ENCODE assay signal across 8 mouse cellular contexts in the genomic region with DNA sequence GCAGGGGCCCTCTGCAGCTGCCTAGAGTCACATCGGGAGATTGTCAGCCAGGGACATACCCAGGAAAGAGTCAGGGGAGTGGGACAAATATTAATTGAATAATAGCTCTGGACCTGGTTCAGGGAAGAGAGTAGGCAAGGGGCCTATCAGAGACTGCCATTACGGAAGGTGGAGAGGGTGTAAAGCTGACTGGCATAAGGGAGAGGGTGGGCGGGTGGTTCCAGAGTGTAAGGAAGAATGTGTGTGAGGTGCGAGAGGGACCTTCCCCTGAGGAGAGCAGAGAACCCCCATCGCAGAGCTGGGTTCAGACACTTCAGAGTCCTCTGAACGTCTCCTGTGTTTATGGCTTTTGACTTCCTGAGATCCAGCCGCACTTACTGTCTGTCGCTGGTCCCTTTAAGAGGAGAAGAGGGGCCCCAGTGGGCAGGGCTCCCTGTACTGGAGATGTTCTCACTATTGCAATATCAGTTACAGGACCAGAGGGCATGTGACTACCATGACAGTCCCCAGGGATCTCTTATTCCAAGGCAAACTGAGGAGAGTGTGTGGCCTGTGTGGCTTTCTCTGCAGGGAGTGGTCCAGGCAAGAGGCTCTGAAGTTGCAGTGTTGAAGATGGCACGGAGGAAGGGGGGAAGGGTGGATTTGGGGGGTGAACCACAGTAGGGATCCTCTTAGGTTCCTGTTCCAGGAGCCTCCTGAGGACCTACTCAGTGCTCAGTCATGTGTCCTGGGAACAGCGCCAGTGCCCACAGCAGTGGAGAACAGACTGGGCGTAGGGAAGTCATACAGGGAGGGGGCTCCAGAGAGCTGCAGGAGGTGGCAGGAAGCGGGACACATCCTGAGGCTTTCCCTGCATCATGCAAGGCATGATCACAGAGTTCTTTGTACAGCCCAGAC. TPM values are rescaled to one million over a fixed set of nuclear protein-coding genes. Genes with fewer than 3 reads are reported as not detected.
DNase-seq lines count a peak whose midpoint lies in the region; ATAC-seq and TF ChIP-seq lines count a peak whose summit lies in the region.

No protein-coding gene starts in this region.

- 0 out of 2 replicates have a peak overlapping the region, but pooled peaks have one; percentile 1 for H3K9ac ChIP-seq in kidney, postnatal 0 days (ENCODE audit: low read depth, low read length)
- no peak overlapping the region; the same call in 1 of the 2 replicates for H3K9ac ChIP-seq in hindbrain, embryonic 16.5 days (ENCODE audit: low read depth, low read length)

- no peak for TF ChIP-seq POLR2A in kidney, adult 2 months (IDR thresholded peaks at IDR 0.05; ENCODE audit: low read depth, low read length)

- peak overlapping the region; percentile 2; the same call in 1 of the 2 replicates for H3K4me2 ChIP-seq in kidney, postnatal 0 days (ENCODE audit: low read length)
- H3K4me2 ChIP-seq in hindbrain, embryonic 16.5 days (ENCODE audit: low read length) = no peak overlapping the region

- no peaks in the 10 kb centered on the region for H3K36me3 ChIP-seq in kidney, postnatal 0 days (ENCODE audit: insufficient read depth, low read length)
- no peaks in the 10 kb centered on the region for H3K36me3 ChIP-seq in kidney, adult 2 months (ENCODE audit: control insufficient read depth, insufficient read depth, low read length)
- no peaks in the 10 kb centered on the region for H3K36me3 ChIP-seq in hindbrain, embryonic 16.5 days (ENCODE audit: control insufficient read depth, insufficient read depth, low read length)

- DNase-seq in adrenal gland, postnatal 14 days = peak; percentile 30
- DNase-seq in adrenal gland, postnatal 25 days = no peak
- peak; percentile 79 for DNase-seq in kidney, postnatal 0 days (ENCODE audit: low spot score)
- no peak for DNase-seq in kidney, adult 2 months
- no peak for DNase-seq in layer of hippocampus, adult 18-20 months (ENCODE audit: low spot score in 2 of 2)
- DNase-seq in kidney, postnatal 14 days = no peak

- no peaks in the 10 kb centered on the region for H3K27me3 ChIP-seq in kidney, postnatal 0 days (ENCODE audit: insufficient read depth, low read length)
- H3K27me3 ChIP-seq in kidney, adult 2 months (replicated peaks; ENCODE audit: control insufficient read depth, insufficient read depth, low read length) = no peaks in the 10 kb centered on the region
- no peaks in the 10 kb centered on the region for H3K27me3 ChIP-seq in hindbrain, embryonic 16.5 days (replicated peaks; ENCODE audit: control insufficient read depth, insufficient read depth, low read length)

- H3K9me3 ChIP-seq in kidney, postnatal 0 days (replicated peaks; ENCODE audit: low read length) = no peaks in the 10 kb centered on the region
- no peaks in the 10 kb centered on the region for H3K9me3 ChIP-seq in hindbrain, embryonic 16.5 days (ENCODE audit: control insufficient read depth, low read length)

- H3K4me3 ChIP-seq in kidney, postnatal 0 days (replicated peaks; ENCODE audit: low read depth, low read length) = no peak overlapping the region
- H3K4me3 ChIP-seq in kidney, adult 2 months (ENCODE audit: insufficient read depth, low read depth, low read length) = no peak overlapping the region
- H3K4me3 ChIP-seq in hindbrain, embryonic 16.5 days (ENCODE audit: low read length) = no peak overlapping the region

- ATAC-seq in kidney, postnatal 0 days (replicated peaks; ENCODE audit: low FRiP score, low read depth) = peak; percentile 31; the same call in 1 of the 2 replicates
- peak; percentile 15; the same call in 1 of the 2 replicates for ATAC-seq in hindbrain, embryonic 16.5 days
- 0 out of 2 replicates have a peak, but pooled peaks have one; percentile 11 for ATAC-seq in megakaryocyte-erythroid progenitor cell, adult 5-6 weeks (replicated peaks; ENCODE audit: low FRiP score, low TSS enrichment, poor library complexity, severe bottlenecking)

- TF ChIP-seq CTCF in kidney, postnatal 0 days (IDR thresholded peaks at IDR 0.05; ENCODE audit: low read depth) = no peak
- TF ChIP-seq CTCF in kidney, adult 2 months (conservative IDR thresholded peaks at IDR 0.05; ENCODE audit: insufficient read depth, insufficient read length, low read depth, low read length) = no peak

- 0 out of 2 replicates have a peak overlapping the region, but pooled peaks have one; percentile 13 for H3K27ac ChIP-seq in kidney, postnatal 0 days
- no peak overlapping the region for H3K27ac ChIP-seq in kidney, adult 2 months (ENCODE audit: insufficient read depth, low read depth, low read length)
- H3K27ac ChIP-seq in hindbrain, embryonic 16.5 days (ENCODE audit: low read depth, low read length) = no peak overlapping the region

- WGBS in kidney, postnatal 0 days = 28% methylated on average over 12 of the region's 12 CpGs
- WGBS in kidney, adult 2 months = 47% methylated on average over 12 of the region's 12 CpGs
- 61% methylated on average over 12 of the region's 12 CpGs for WGBS in hindbrain, embryonic 16.5 days

- H3K4me1 ChIP-seq in kidney, postnatal 0 days (replicated peaks; ENCODE audit: insufficient read depth, low read length) = peaks cover 8% of the 10 kb centered on the region; the same call in 1 of the 2 replicates
- no peaks in the 10 kb centered on the region for H3K4me1 ChIP-seq in kidney, adult 2 months (ENCODE audit: control insufficient read depth, insufficient read depth, low read length)
- no peaks in the 10 kb centered on the region for H3K4me1 ChIP-seq in hindbrain, embryonic 16.5 days (ENCODE audit: control insufficient read depth, insufficient read depth, low read depth, low read length)

RNA-seq across cellular contexts. Expression of a gene that starts 7.2 kb away (rescaled TPM):
- total RNA-seq in adrenal gland, postnatal 14 days (2021) = 0.67 and 1.2 TPM in 2 replicates
- total RNA-seq in adrenal gland, postnatal 25 days (2021) = 0.95 and 1.0 TPM in 2 replicates
- 20.5 and 21.0 TPM in 2 replicates for polyA plus RNA-seq in kidney, postnatal 0 days (2015; fragmentation: Nextera tagmentation; extraction: Ambion mirVana)
- polyA plus RNA-seq in kidney, adult 2 months (2012; rRNA removed) = 43.9 and 48.3 TPM in 2 replicates
- polyA plus RNA-seq in hindbrain, embryonic 16.5 days (2015; fragmentation: Nextera tagmentation; extraction: Ambion mirVana) = 0.43 and 0.80 TPM in 2 replicates
- not detected in 2 replicates for total RNA-seq in megakaryocyte-erythroid progenitor cell, adult 5-6 weeks (2014; fragmentation: Nextera tagmentation)
- total RNA-seq in megakaryocyte-erythroid progenitor cell, adult 5-6 weeks (2017) = not detected in 2 replicates
- total RNA-seq in layer of hippocampus, adult 18-20 months (2021) = not detected

RNA-seq across cellular contexts. Expression of a gene that starts 8.1 kb away (rescaled TPM):
- total RNA-seq in adrenal gland, postnatal 14 days (2021) = 149 and 151 TPM in 2 replicates
- total RNA-seq in adrenal gland, postnatal 25 days (2021) = 218 and 244 TPM in 2 replicates
- 92.7 and 93.0 TPM in 2 replicates for polyA plus RNA-seq in kidney, postnatal 0 days (2015; fragmentation: Nextera tagmentation; extraction: Ambion mirVana)
- 185 and 188 TPM in 2 replicates for polyA plus RNA-seq in kidney, adult 2 months (2012; rRNA removed)
- 22.7 and 27.0 TPM in 2 replicates for polyA plus RNA-seq in hindbrain, embryonic 16.5 days (2015; fragmentation: Nextera tagmentation; extraction: Ambion mirVana)
- total RNA-seq in megakaryocyte-erythroid progenitor cell, adult 5-6 weeks (2014; fragmentation: Nextera tagmentation) = 81.0 and 92.5 TPM in 2 replicates
- total RNA-seq in megakaryocyte-erythroid progenitor cell, adult 5-6 weeks (2017) = 23.3 and 50.0 TPM in 2 replicates
- 10 to 100 TPM; 23.3 to 26.0 TPM for total RNA-seq in layer of hippocampus, adult 18-20 months (2021)

RNA-seq across cellular contexts. Expression of a gene that starts 35.7 kb away (rescaled TPM):
- 3.8 and 6.5 TPM in 2 replicates for total RNA-seq in adrenal gland, postnatal 14 days (2021)
- total RNA-seq in adrenal gland, postnatal 25 days (2021) = 3.2 and 3.3 TPM in 2 replicates
- 5.1 and 5.8 TPM in 2 replicates for polyA plus RNA-seq in kidney, postnatal 0 days (2015; fragmentation: Nextera tagmentation; extraction: Ambion mirVana)
- polyA plus RNA-seq in kidney, adult 2 months (2012; rRNA removed) = 4.6 and 5.9 TPM in 2 replicates
- 2.2 and 3.1 TPM in 2 replicates for polyA plus RNA-seq in hindbrain, embryonic 16.5 days (2015; fragmentation: Nextera tagmentation; extraction: Ambion mirVana)
- 0.27 TPM in 1 of 2 replicates, not detected in the other for total RNA-seq in megakaryocyte-erythroid progenitor cell, adult 5-6 weeks (2014; fragmentation: Nextera tagmentation)
- total RNA-seq in megakaryocyte-erythroid progenitor cell, adult 5-6 weeks (2017) = not detected in 2 replicates
- under 1 TPM; 0.64 to 0.71 TPM for total RNA-seq in layer of hippocampus, adult 18-20 months (2021)

RNA-seq across cellular contexts. Expression of a gene that starts 35.8 kb away (rescaled TPM):
- total RNA-seq in adrenal gland, postnatal 14 days (2021) = 37.3 and 55.7 TPM in 2 replicates
- 28.0 and 29.6 TPM in 2 replicates for total RNA-seq in adrenal gland, postnatal 25 days (2021)
- 21.4 and 21.9 TPM in 2 replicates for polyA plus RNA-seq in kidney, postnatal 0 days (2015; fragmentation: Nextera tagmentation; extraction: Ambion mirVana)
- polyA plus RNA-seq in kidney, adult 2 months (2012; rRNA removed) = 26.6 and 28.2 TPM in 2 replicates
- polyA plus RNA-seq in hindbrain, embryonic 16.5 days (2015; fragmentation: Nextera tagmentation; extraction: Ambion mirVana) = 17.5 and 18.2 TPM in 2 replicates
- total RNA-seq in megakaryocyte-erythroid progenitor cell, adult 5-6 weeks (2014; fragmentation: Nextera tagmentation) = 35.5 and 79.3 TPM in 2 replicates
- 161 and 186 TPM in 2 replicates for total RNA-seq in megakaryocyte-erythroid progenitor cell, adult 5-6 weeks (2017)
- 10 to 100 TPM; 22.1 to 23.3 TPM for total RNA-seq in layer of hippocampus, adult 18-20 months (2021)

RNA-seq across cellular contexts. Expression of a gene that starts 51.7 kb away (rescaled TPM):
- total RNA-seq in adrenal gland, postnatal 14 days (2021) = 199 and 204 TPM in 2 replicates
- 220 and 264 TPM in 2 replicates for total RNA-seq in adrenal gland, postnatal 25 days (2021)
- polyA plus RNA-seq in kidney, postnatal 0 days (2015; fragmentation: Nextera tagmentation; extraction: Ambion mirVana) = 246 and 265 TPM in 2 replicates
- 397 and 405 TPM in 2 replicates for polyA plus RNA-seq in kidney, adult 2 months (2012; rRNA removed)
- polyA plus RNA-seq in hindbrain, embryonic 16.5 days (2015; fragmentation: Nextera tagmentation; extraction: Ambion mirVana) = 141 and 151 TPM in 2 replicates
- 100 and 140 TPM in 2 replicates for total RNA-seq in megakaryocyte-erythroid progenitor cell, adult 5-6 weeks (2014; fragmentation: Nextera tagmentation)
- 285 and 323 TPM in 2 replicates for total RNA-seq in megakaryocyte-erythroid progenitor cell, adult 5-6 weeks (2017)
- total RNA-seq in layer of hippocampus, adult 18-20 months (2021) = 100 to 1,000 TPM; 109 to 110 TPM

Comparison
In these comparisons a context has a peak if more than half of its experiments do, and no peak if none do; other contexts are left out.
1. DNase-seq: peak in adrenal gland, postnatal 14 days (single experiment) and kidney, postnatal 0 days (single experiment); none in adrenal gland, postnatal 25 days (single experiment), kidney, adult 2 months (single experiment), layer of hippocampus, adult 18-20 months (0 of 2) and kidney, postnatal 14 days (single experiment).
2. Peak in every context shown above with its lines, with median percentiles within 50 percentile points of each other: ATAC-seq.